26 mouse cellular contexts compared by ENCODE assay signal in genomic region chr15:24840271-24840670, GRCm38 (mm10).
DNase-seq lines count a peak whose midpoint lies in the region; ATAC-seq and TF ChIP-seq lines count a peak whose summit lies in the region.
"Had no signal": no experiment of that assay in that cellular context is flagged by ENCODE, and none has a peak within 500 bp of the region (broad histone marks: within the 10 kb centered on the region; RNA-seq: fewer than 3 reads in every experiment).

No protein-coding gene starts in this region.

- no peaks in the 10 kb centered on the region for H3K4me1 ChIP-seq in limb, embryonic 14.5 days (ENCODE audit: control insufficient read depth, insufficient read depth, low read length)
- no peaks in the 10 kb centered on the region for H3K4me1 ChIP-seq in limb, embryonic 10.5 days
- no peaks in the 10 kb centered on the region for H3K4me1 ChIP-seq in lung, embryonic 16.5 days (replicated peaks; ENCODE audit: control insufficient read depth, insufficient read depth, low read length)
- H3K4me1 ChIP-seq: embryonic facial prominence, embryonic 13.5 days; forebrain, embryonic 10.5 days; forebrain, embryonic 13.5 days; heart, embryonic 12.5 days; heart, embryonic 15.5 days; hindbrain, embryonic 10.5 days; hindbrain, embryonic 13.5 days had no signal

- peak; percentile 1 for DNase-seq in embryo, embryonic 10.5 days (ENCODE audit: low spot score)
- no peak for DNase-seq in embryo, embryonic 11 days
- peak; percentile 13 for DNase-seq in limb, embryonic 14.5 days (ENCODE audit: low spot score)
- DNase-seq in limb, embryonic 10.5 days (ENCODE audit: low spot score): no peak
- no peak for DNase-seq in lung, adult 18-20 months
- DNase-seq: adrenal gland, adult 8-10 months; adrenal gland, postnatal 25 days; cerebellum, adult 11-12 months; cerebellum, adult 8-10 months; cerebellum, postnatal 10 days; cerebellum, postnatal 36 days; gastrocnemius, postnatal 25 days; heart, adult 18-20 months; heart, postnatal 10 days; heart, postnatal 36 days had no signal

- H3K4me3 ChIP-seq in limb, embryonic 14.5 days (replicated peaks; ENCODE audit: low read length): no peak overlapping the region
- no peak overlapping the region for H3K4me3 ChIP-seq in limb, embryonic 10.5 days
- H3K4me3 ChIP-seq in lung, embryonic 16.5 days (ENCODE audit: low read length): no peak overlapping the region
- H3K4me3 ChIP-seq: embryonic facial prominence, embryonic 13.5 days; forebrain, embryonic 10.5 days; forebrain, embryonic 13.5 days; heart, embryonic 12.5 days; heart, embryonic 15.5 days; hindbrain, embryonic 10.5 days; hindbrain, embryonic 13.5 days had no signal

- no peak for TF ChIP-seq POLR2A in limb, embryonic 14.5 days (IDR thresholded peaks at IDR 0.05; ENCODE audit: borderline replicate concordance, extremely low read depth, insufficient read depth, insufficient read length)

- H3K27me3 ChIP-seq in limb, embryonic 14.5 days (ENCODE audit: control insufficient read depth, insufficient read depth, low read length): no peaks in the 10 kb centered on the region
- H3K27me3 ChIP-seq in limb, embryonic 10.5 days (ENCODE audit: low read depth, poor library complexity, severe bottlenecking): no peaks in the 10 kb centered on the region
- H3K27me3 ChIP-seq in lung, embryonic 16.5 days (ENCODE audit: control insufficient read depth, insufficient read depth, low read depth, low read length): no peaks in the 10 kb centered on the region
- H3K27me3 ChIP-seq: embryonic facial prominence, embryonic 13.5 days; forebrain, embryonic 13.5 days; heart, embryonic 12.5 days; heart, embryonic 15.5 days; hindbrain, embryonic 13.5 days had no signal

- H3K4me2 ChIP-seq in limb, embryonic 14.5 days (replicated peaks; ENCODE audit: low read depth, low read length, severe bottlenecking): no peak overlapping the region
- H3K4me2 ChIP-seq in lung, embryonic 16.5 days (ENCODE audit: low read depth, low read length): no peak overlapping the region
- H3K4me2 ChIP-seq: embryonic facial prominence, embryonic 13.5 days; forebrain, embryonic 13.5 days; heart, embryonic 12.5 days; heart, embryonic 15.5 days; hindbrain, embryonic 13.5 days had no signal

- H3K9me3 ChIP-seq in limb, embryonic 14.5 days (ENCODE audit: control insufficient read depth, low read length): no peaks in the 10 kb centered on the region
- no peaks in the 10 kb centered on the region for H3K9me3 ChIP-seq in limb, embryonic 10.5 days (replicated peaks)
- no peaks in the 10 kb centered on the region for H3K9me3 ChIP-seq in lung, embryonic 16.5 days (ENCODE audit: control insufficient read depth, low read length)
- H3K9me3 ChIP-seq: embryonic facial prominence, embryonic 13.5 days; forebrain, embryonic 10.5 days; forebrain, embryonic 13.5 days; heart, embryonic 12.5 days; heart, embryonic 15.5 days; hindbrain, embryonic 10.5 days; hindbrain, embryonic 13.5 days had no signal

- H3K9ac ChIP-seq in limb, embryonic 14.5 days (ENCODE audit: low read depth, low read length, severe bottlenecking): no peak overlapping the region
- H3K9ac ChIP-seq in lung, embryonic 16.5 days (ENCODE audit: low read length): no peak overlapping the region
- H3K9ac ChIP-seq: embryonic facial prominence, embryonic 13.5 days; forebrain, embryonic 13.5 days; heart, embryonic 12.5 days; heart, embryonic 15.5 days; hindbrain, embryonic 13.5 days had no signal

- no peak overlapping the region for H3K27ac ChIP-seq in limb, embryonic 14.5 days (replicated peaks; ENCODE audit: low read depth, low read length)
- H3K27ac ChIP-seq in limb, embryonic 10.5 days: no peak overlapping the region
- no peak overlapping the region for H3K27ac ChIP-seq in lung, embryonic 16.5 days (ENCODE audit: low read length)
- H3K27ac ChIP-seq: embryonic facial prominence, embryonic 13.5 days; forebrain, embryonic 10.5 days; forebrain, embryonic 13.5 days; heart, embryonic 15.5 days; hindbrain, embryonic 10.5 days; hindbrain, embryonic 13.5 days had no signal

- no peak for ATAC-seq in limb, embryonic 14.5 days (ENCODE audit: low FRiP score, low read depth)
- peak; percentile 70 for ATAC-seq in lung, embryonic 16.5 days (ENCODE audit: low read depth)
- ATAC-seq: activated CD4-positive, CD25-positive, alpha-beta regulatory T cell, adult 4 months; forebrain, embryonic 13.5 days; forebrain, embryonic 16.5 days; hindbrain, embryonic 16.5 days had no signal

- no peaks in the 10 kb centered on the region for H3K36me3 ChIP-seq in limb, embryonic 14.5 days (ENCODE audit: control insufficient read depth, insufficient read depth, low read length)
- no peaks in the 10 kb centered on the region for H3K36me3 ChIP-seq in limb, embryonic 10.5 days
- H3K36me3 ChIP-seq in lung, embryonic 16.5 days (ENCODE audit: control insufficient read depth, insufficient read depth, low read length): no peaks in the 10 kb centered on the region
- H3K36me3 ChIP-seq: embryonic facial prominence, embryonic 13.5 days; forebrain, embryonic 10.5 days; heart, embryonic 12.5 days; heart, embryonic 15.5 days; hindbrain, embryonic 10.5 days; hindbrain, embryonic 13.5 days had no signal

- WGBS in limb, embryonic 14.5 days: 15% methylated on average over 2 of the region's 2 CpGs
- 33% methylated on average over 2 of the region's 2 CpGs for WGBS in limb, embryonic 10.5 days
- WGBS in lung, embryonic 16.5 days: 29% methylated on average over 2 of the region's 2 CpGs

Comparison
In these comparisons a context has a peak if more than half of its experiments do, and no peak if none do; other contexts are left out.
1. DNase-seq: peak in embryo, embryonic 10.5 days (single experiment) and limb, embryonic 14.5 days (single experiment); none in embryo, embryonic 11 days (single experiment), limb, embryonic 10.5 days (single experiment) and lung, adult 18-20 months (0 of 2).